Mouse (Mus musculus) stomach, adult 2 months (tissue): ENCODE measurements around the gene Stoml2. TPM values are rescaled to one million over a fixed set of nuclear protein-coding genes. Genes with fewer than 3 reads are reported as not detected.

Experiments used
- polyA plus RNA-seq: library from polyadenylated mRNA; depleted of rRNA; stranded (reverse); fragments of >200 nt; gene quantifications from 2 replicates; pipeline ENCODE4 v1.2.3, GENCODE M21; 2012; rRNA removed

Gene Stoml2
- polyA plus RNA-seq = 49.2 and 49.5 TPM in 2 replicates

GRCm38 (mm10) chr4:43031237-43031995, at the start of gene Stoml2:
Gene Stoml2 (minus strand): TSS chr4:43031710.

GRCm38 (mm10) chr4:43058753-43059654, 27.5 kb upstream of the Stoml2 start, which contains the start of gene Unc13b:
Gene Unc13b (plus strand): TSS chr4:43058953.

GRCm38 (mm10) chr4:43045659-43046302, 14.3 kb upstream of the Stoml2 start, which contains the start of gene Fam214b:
Gene Fam214b (minus strand): TSS chr4:43046220.

GRCm38 (mm10) chr4:43025084-43025960, 6.2 kb downstream of the Stoml2 start, which contains the start of gene Pigo:
Gene Pigo (minus strand): TSS chr4:43025819.

GRCm38 (mm10) chr4:43010161-43011038, 21.1 kb downstream of the Stoml2 start, which contains the start of gene Fancg:
Gene Fancg (minus strand): TSS chr4:43010506.

GRCm38 (mm10) chr4:43000141-43000986, 31.1 kb downstream of the Stoml2 start, which contains the start of gene Vcp:
Gene Vcp (minus strand): TSS chr4:43000507.

Other genes starting within 250 kb of the Stoml2 start
- gene Fam205a1, start 177.8 kb downstream of the Stoml2 start, polyA plus RNA-seq = not detected in 2 replicates
- gene Gm12394, start 174.9 kb downstream of the Stoml2 start, polyA plus RNA-seq = not detected in 2 replicates
- not detected in 2 replicates for gene Fam205c, start 157.5 kb downstream of the Stoml2 start, polyA plus RNA-seq
- gene Phf24, start 115.0 kb downstream of the Stoml2 start, polyA plus RNA-seq = 1.5 and 2.4 TPM in 2 replicates
- gene Dnajb5, start 81.9 kb downstream of the Stoml2 start, polyA plus RNA-seq = 10.8 and 12.7 TPM in 2 replicates
- gene 1700022I11Rik, start 62.1 kb downstream of the Stoml2 start, polyA plus RNA-seq = not detected in 2 replicates
- gene Vcp, start 31.2 kb downstream of the Stoml2 start, polyA plus RNA-seq = 135 and 178 TPM in 2 replicates
- 5.1 and 5.2 TPM in 2 replicates for gene Fancg, start 21.2 kb downstream of the Stoml2 start, polyA plus RNA-seq
- 13.3 and 13.9 TPM in 2 replicates for gene Pigo, start 5.9 kb downstream of the Stoml2 start, polyA plus RNA-seq
- gene Fam214b, start 14.5 kb upstream of the Stoml2 start, polyA plus RNA-seq = 11.8 and 13.7 TPM in 2 replicates
- gene Unc13b, start 27.2 kb upstream of the Stoml2 start, polyA plus RNA-seq = 7.0 TPM in 2 replicates
- 0.02 and 0.19 TPM in 2 replicates for gene Atp8b5, start 235.4 kb upstream of the Stoml2 start, polyA plus RNA-seq